Mouse (Mus musculus): ENCODE measurements at regions not wholly inside any gene's neighbourhood (a gene's known extent, or its start where the extent isn't known, plus 50 kb on each side); places are given as distances from the start of the nearest gene placed in this dataset.

DNA sequence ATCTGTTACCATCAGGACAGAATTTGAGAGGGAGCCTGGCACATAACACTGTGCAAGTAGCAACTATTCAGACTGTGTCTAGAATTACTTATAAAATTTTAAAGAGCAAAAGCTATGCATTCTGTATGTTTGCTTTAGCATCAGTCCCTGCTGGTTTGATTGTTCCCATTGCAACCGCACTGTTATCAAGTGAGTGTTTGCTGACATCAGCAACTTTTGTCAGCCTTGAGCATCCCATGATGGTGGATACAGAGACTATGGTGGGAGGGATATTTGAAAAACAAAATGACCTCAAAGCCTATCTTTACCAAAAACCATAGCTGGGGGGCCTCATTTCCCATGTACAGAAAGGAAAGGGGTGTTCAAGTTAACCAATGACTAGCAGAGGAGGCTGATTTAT, 93.2 kb upstream of the Tapt1 start:
- Histone ChIP-seq H3K4me1 (no peaks in the 10 kb centered on the region), H3K36me3 (no peaks in the 10 kb centered on the region), H3K4me3 (no peak overlapping the region), H3K27ac (no peak overlapping the region), H3K9ac (no peak overlapping the region), H3K4me2 (no peak overlapping the region), H3K27me3 (replicated peaks) (no peaks in the 10 kb centered on the region), H3K9me3 (replicated peaks) (no peaks in the 10 kb centered on the region)
- no peak for ATAC-seq
- WGBS (ENCODE audit: insufficient replicate concordance), result 84% methylated on average over 1 of the region's 1 CpGs

- 11% methylated on average over 16 of the region's 16 CpGs for WGBS (ENCODE audit: insufficient replicate concordance)
- no peak overlapping the region for H3K4me3 ChIP-seq
- H3K27me3 ChIP-seq (replicated peaks), result no peaks in the 10 kb centered on the region
- no peaks in the 10 kb centered on the region for H3K9me3 ChIP-seq (replicated peaks)
- no peak overlapping the region for H3K27ac ChIP-seq
- no peak for ATAC-seq
- H3K9ac ChIP-seq, result no peak overlapping the region
- no peaks in the 10 kb centered on the region for H3K36me3 ChIP-seq
- H3K4me2 ChIP-seq, result peak overlapping the region; percentile 27; the same call in 1 of the 2 replicates
- H3K4me1 ChIP-seq, result peaks cover 8% of the 10 kb centered on the region
These were observed 80.5 kb upstream of the Tapt1 start for GRCm38 (mm10) chr5:44306769-44307557.

DNA sequence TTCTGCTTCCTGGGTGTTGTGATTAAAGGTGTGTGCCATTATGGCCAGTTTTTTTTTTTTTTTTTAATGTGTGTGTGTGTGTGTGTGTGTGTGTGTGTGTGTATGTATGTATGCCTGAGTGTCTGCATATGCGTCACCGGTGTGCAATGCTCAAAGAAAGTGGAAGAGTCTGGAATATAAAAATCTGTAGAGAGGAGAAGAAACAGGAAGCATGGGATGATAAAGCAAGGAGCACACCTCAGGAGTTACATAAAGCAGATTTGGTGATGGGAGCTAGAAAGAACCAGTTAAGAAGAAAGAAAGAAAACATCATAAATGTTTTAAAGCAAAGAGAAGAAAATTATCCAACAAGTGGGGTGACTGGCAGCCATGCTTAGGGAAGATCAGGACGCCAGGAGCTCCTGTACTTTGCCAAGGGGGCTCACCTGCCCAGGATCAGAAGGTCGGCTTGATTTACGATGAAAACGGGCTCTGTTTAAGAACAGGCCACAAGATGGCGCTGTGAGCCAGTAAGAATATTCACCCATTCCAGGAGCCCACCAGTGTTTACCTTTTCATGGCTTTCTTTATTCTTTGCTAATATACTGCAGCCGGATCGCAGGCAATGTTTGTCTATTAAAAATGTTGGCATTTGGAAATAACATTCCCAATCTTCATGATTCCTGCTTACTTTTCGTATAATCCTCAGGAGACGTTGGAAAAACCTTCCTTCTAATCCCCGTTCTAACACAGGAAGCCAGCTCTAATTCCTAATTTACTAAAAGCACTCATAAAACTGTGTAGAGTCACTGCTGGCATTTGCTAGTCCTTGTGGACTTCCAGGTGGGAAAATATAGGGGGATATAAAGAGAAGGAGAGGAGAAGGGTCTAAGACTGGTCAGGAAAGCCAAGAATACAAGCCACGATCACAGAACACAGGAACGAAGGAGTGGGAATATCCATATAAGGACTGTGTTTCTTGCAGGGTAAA, 77.7 kb upstream of the Tapt1 start:
- no peak overlapping the region for H3K4me3 ChIP-seq
- no peak overlapping the region for H3K27ac ChIP-seq
- WGBS (ENCODE audit: insufficient replicate concordance), result 32% methylated on average over 14 of the region's 14 CpGs
- no peak for ATAC-seq
- no peaks in the 10 kb centered on the region for H3K36me3 ChIP-seq
- no peak overlapping the region for H3K9ac ChIP-seq
- H3K27me3 ChIP-seq (replicated peaks), result no peaks in the 10 kb centered on the region
- H3K9me3 ChIP-seq (replicated peaks), result no peaks in the 10 kb centered on the region
- no peak overlapping the region for H3K4me2 ChIP-seq
- peaks cover 8% of the 10 kb centered on the region for H3K4me1 ChIP-seq

- H3K9me3 ChIP-seq (replicated peaks), result no peaks in the 10 kb centered on the region
- no peaks in the 10 kb centered on the region for H3K4me1 ChIP-seq
- H3K4me2 ChIP-seq, result no peak overlapping the region
- H3K27me3 ChIP-seq (replicated peaks), result no peaks in the 10 kb centered on the region
- no peak for ATAC-seq
- H3K27ac ChIP-seq, result no peak overlapping the region
- H3K9ac ChIP-seq, result no peak overlapping the region
- H3K4me3 ChIP-seq, result no peak overlapping the region
- WGBS (ENCODE audit: insufficient replicate concordance), result 10% methylated on average over 5 of the region's 5 CpGs
- no peaks in the 10 kb centered on the region for H3K36me3 ChIP-seq
These were observed 58.0 kb upstream of the Tapt1 start for GRCm38 (mm10) chr5:44284384-44284783.

All from liver, embryonic 12.5 days (tissue).